7 mouse cellular contexts compared by ENCODE assay signal in genomic region chr2:166995021-166995795, GRCm38 (mm10). TPM values are rescaled to one million over a fixed set of nuclear protein-coding genes. Genes with fewer than 3 reads are reported as not detected.
DNase-seq lines count a peak whose midpoint lies in the region; ATAC-seq and TF ChIP-seq lines count a peak whose summit lies in the region.

No protein-coding gene starts in this region.

- peak overlapping the region; percentile 97 to 100 for H3K4me3 ChIP-seq in ES-E14 (ENCODE audit: insufficient read depth in 1 of 2, low read depth in 1 of 2, low read length in 2 of 2, poor library complexity in 1 of 2, severe bottlenecking in 1 of 2)
- peak overlapping the region; percentile 97 for H3K4me3 ChIP-seq in forebrain, postnatal 0 days (ENCODE audit: low read depth, low read length)
- peak overlapping the region; percentile 98 for H3K4me3 ChIP-seq in intestine, embryonic 16.5 days (ENCODE audit: low read length)

- in situ Hi-C loops in ES-E14 (cut with MboI; ENCODE audit: low sequenced_read_pairs in 2 of 2, unreplicated experiment in 2 of 2), result no loop called here

- H3K9me3 ChIP-seq in ES-E14 (ENCODE audit: control insufficient read depth, insufficient read depth, low read depth, low read length), result no peaks in the 10 kb centered on the region
- H3K9me3 ChIP-seq in forebrain, postnatal 0 days (ENCODE audit: low read length), result no peaks in the 10 kb centered on the region
- no peaks in the 10 kb centered on the region for H3K9me3 ChIP-seq in intestine, embryonic 16.5 days (ENCODE audit: control insufficient read depth, low read length)

- peak; percentile 52 for DNase-seq in CD4-positive helper T cell, adult 2 months (ENCODE audit: low read depth, low spot score)
- no peak for DNase-seq in ES-E14 (ENCODE audit: low read depth, low spot score)
- peak; percentile 61 for DNase-seq in cerebellum, adult 9-10 months
- DNase-seq in forebrain, postnatal 0 days, result peak; percentile 47
- DNase-seq in lung, postnatal 4 days, result peak; percentile 32 to 33
- peak; percentile 40 for DNase-seq in spleen, adult 12 weeks (ENCODE audit: low spot score)

- H3K4me2 ChIP-seq in forebrain, postnatal 0 days (ENCODE audit: low read depth), result peak overlapping the region; percentile 84
- H3K4me2 ChIP-seq in intestine, embryonic 16.5 days (ENCODE audit: low read depth, low read length), result peak overlapping the region; percentile 86

- H3K4me1 ChIP-seq in ES-E14 (ENCODE audit: control insufficient read depth in 2 of 2, insufficient read depth in 2 of 2, low read length in 2 of 2, poor library complexity in 1 of 2), result no peaks in the 10 kb centered on the region
- H3K4me1 ChIP-seq in forebrain, postnatal 0 days (ENCODE audit: insufficient read depth), result no peaks in the 10 kb centered on the region
- peaks cover 33% of the 10 kb centered on the region for H3K4me1 ChIP-seq in intestine, embryonic 16.5 days (ENCODE audit: control insufficient read depth, insufficient read depth, low read length)

- no peak for TF ChIP-seq CTCF in forebrain, postnatal 0 days (IDR thresholded peaks at IDR 0.05; ENCODE audit: low read depth)

- 5% methylated on average over 28 of the region's 28 CpGs for WGBS in forebrain, postnatal 0 days
- WGBS in intestine, embryonic 16.5 days, result 2% methylated on average over 28 of the region's 28 CpGs

- H3K9ac ChIP-seq in ES-E14 (ENCODE audit: insufficient read depth, low read depth, low read length, poor library complexity, severe bottlenecking), result peak overlapping the region; percentile 98
- peak overlapping the region; percentile 92 for H3K9ac ChIP-seq in forebrain, postnatal 0 days
- peak overlapping the region; percentile 98 for H3K9ac ChIP-seq in intestine, embryonic 16.5 days (ENCODE audit: low read depth, low read length)

- no peak overlapping the region for H3K27ac ChIP-seq in ES-E14 (ENCODE audit: insufficient read depth, low read depth, low read length, poor library complexity, severe bottlenecking)
- H3K27ac ChIP-seq in forebrain, postnatal 0 days (ENCODE audit: low read depth, low read length), result peak overlapping the region; percentile 98
- H3K27ac ChIP-seq in intestine, embryonic 16.5 days (ENCODE audit: low read length), result peak overlapping the region; percentile 96

- H3K27me3 ChIP-seq in forebrain, postnatal 0 days (ENCODE audit: insufficient read depth, low read length), result no peaks in the 10 kb centered on the region
- H3K27me3 ChIP-seq in intestine, embryonic 16.5 days (replicated peaks; ENCODE audit: control insufficient read depth, insufficient read depth, low read length), result no peaks in the 10 kb centered on the region

- peak; percentile 10 for ATAC-seq in forebrain, postnatal 0 days
- ATAC-seq in intestine, embryonic 16.5 days, result peak; percentile 11

- no peaks in the 10 kb centered on the region for H3K36me3 ChIP-seq in ES-E14 (ENCODE audit: control insufficient read depth, insufficient read depth, low read length, poor library complexity, severe bottlenecking)
- no peaks in the 10 kb centered on the region for H3K36me3 ChIP-seq in forebrain, postnatal 0 days (ENCODE audit: insufficient read depth)
- H3K36me3 ChIP-seq in intestine, embryonic 16.5 days (ENCODE audit: control insufficient read depth, insufficient read depth, low read length), result no peaks in the 10 kb centered on the region

TF ChIP-seq in ES-E14, 5 proteins besides CTCF, POLR2A, EP300 and RAD21:
- TF ChIP-seq CHD2 (IDR thresholded peaks at IDR 0.05; ENCODE audit: low read depth, low read length), result no peak
- no peak for TF ChIP-seq ZNF384 (IDR thresholded peaks at IDR 0.05; ENCODE audit: low read depth, low read length)
- TF ChIP-seq HCFC1 (IDR thresholded peaks at IDR 0.05; ENCODE audit: borderline replicate concordance, insufficient read depth, low read length), result no peak
- no peak for TF ChIP-seq ZC3H11A (IDR thresholded peaks at IDR 0.05; ENCODE audit: borderline replicate concordance, low read depth, low read length)
- TF ChIP-seq MAFK (IDR thresholded peaks at IDR 0.05; ENCODE audit: insufficient read depth, low read depth, low read length), result no peak

RNA-seq across cellular contexts. Expression of gene Stau1, which starts 0.9 kb away (rescaled TPM):
- 17.1 and 24.1 TPM in 2 replicates for total RNA-seq in ES-E14 (2012; rRNA removed)
- 29.7 and 39.6 TPM in 2 replicates for total RNA-seq in forebrain, postnatal 0 days (2014; rRNA removed)
- 75.2 and 97.3 TPM in 2 replicates for polyA plus RNA-seq in forebrain, postnatal 0 days (2015; fragmentation: Nextera tagmentation; extraction: Ambion mirVana)
- polyA plus RNA-seq in intestine, embryonic 16.5 days (2015; fragmentation: Nextera tagmentation; extraction: Ambion mirVana), result 60.2 and 61.2 TPM in 2 replicates

RNA-seq across cellular contexts. Expression of gene Ddx27, which starts 19.8 kb away (rescaled TPM):
- 128 and 132 TPM in 2 replicates for total RNA-seq in ES-E14 (2012; rRNA removed)
- 37.9 and 42.5 TPM in 2 replicates for total RNA-seq in forebrain, postnatal 0 days (2014; rRNA removed)
- 28.4 and 36.9 TPM in 2 replicates for polyA plus RNA-seq in forebrain, postnatal 0 days (2015; fragmentation: Nextera tagmentation; extraction: Ambion mirVana)
- 40.9 and 45.7 TPM in 2 replicates for polyA plus RNA-seq in intestine, embryonic 16.5 days (2015; fragmentation: Nextera tagmentation; extraction: Ambion mirVana)
